Mouse (Mus musculus): ENCODE measurements at regions not wholly inside any gene's neighbourhood (a gene's known extent, or its start where the extent isn't known, plus 50 kb on each side); places are given as distances from the start of the nearest gene placed in this dataset.

GRCm38 (mm10) chr4:45727474-45727873, 71.3 kb upstream of the Aldh1b1 start:
- no peak overlapping the region for H3K27ac ChIP-seq (ENCODE audit: low read depth)
- no peaks in the 10 kb centered on the region for H3K27me3 ChIP-seq (ENCODE audit: insufficient read depth, low read length)
- DNase-seq (no peak), ATAC-seq (ENCODE audit: insufficient read depth) (no peak)
- no peak overlapping the region for H3K9ac ChIP-seq
- no peak overlapping the region for H3K4me3 ChIP-seq (ENCODE audit: low read depth, low read length)
- no peaks in the 10 kb centered on the region for H3K36me3 ChIP-seq (ENCODE audit: insufficient read depth)
- 0 out of 2 replicates have a peak, but pooled peaks cover 7% of the 10 kb centered on the region for H3K4me1 ChIP-seq (ENCODE audit: insufficient read depth)
- H3K4me2 ChIP-seq: no peak overlapping the region
- 52% methylated on average over 9 of the region's 9 CpGs for WGBS
- no peak for TF ChIP-seq CTCF (IDR thresholded peaks at IDR 0.05; ENCODE audit: low read depth)
- H3K9me3 ChIP-seq (ENCODE audit: low read depth, low read length): no peaks in the 10 kb centered on the region

GRCm38 (mm10) chr4:45726783-45727182, 72.0 kb upstream of the Aldh1b1 start:
- no peaks in the 10 kb centered on the region for H3K9me3 ChIP-seq (ENCODE audit: low read depth, low read length)
- no peak for TF ChIP-seq CTCF (IDR thresholded peaks at IDR 0.05; ENCODE audit: low read depth)
- no peak overlapping the region for H3K27ac ChIP-seq (ENCODE audit: low read depth)
- 94% methylated on average over 5 of the region's 5 CpGs for WGBS
- no peak overlapping the region for H3K4me3 ChIP-seq (ENCODE audit: low read depth, low read length)
- H3K36me3 ChIP-seq (ENCODE audit: insufficient read depth): no peaks in the 10 kb centered on the region
- H3K4me2 ChIP-seq: no peak overlapping the region
- ATAC-seq (ENCODE audit: insufficient read depth) (no peak), DNase-seq (no peak)
- no peaks in the 10 kb centered on the region for H3K27me3 ChIP-seq (ENCODE audit: insufficient read depth, low read length)
- H3K4me1 ChIP-seq (ENCODE audit: insufficient read depth): 0 out of 2 replicates have a peak, but pooled peaks cover 7% of the 10 kb centered on the region
- no peak overlapping the region for H3K9ac ChIP-seq

- H3K27ac ChIP-seq (ENCODE audit: low read depth): no peak overlapping the region
- no peak for TF ChIP-seq CTCF (IDR thresholded peaks at IDR 0.05; ENCODE audit: low read depth)
- H3K36me3 ChIP-seq (ENCODE audit: insufficient read depth): no peaks in the 10 kb centered on the region
- WGBS: 38% methylated on average over 16 of the region's 16 CpGs
- no peak overlapping the region for H3K9ac ChIP-seq
- no peak overlapping the region for H3K4me3 ChIP-seq (ENCODE audit: low read depth, low read length)
- no peak overlapping the region for H3K4me2 ChIP-seq
- no peaks in the 10 kb centered on the region for H3K27me3 ChIP-seq (ENCODE audit: insufficient read depth, low read length)
- 0 out of 2 replicates have a peak, but pooled peaks cover 7% of the 10 kb centered on the region for H3K4me1 ChIP-seq (ENCODE audit: insufficient read depth)
- peak; percentile 47; the same call in 1 of the 2 replicates for ATAC-seq (ENCODE audit: insufficient read depth)
- no peaks in the 10 kb centered on the region for H3K9me3 ChIP-seq (ENCODE audit: low read depth, low read length)
- DNase-seq: peak; percentile 71
Observed at GRCm38 (mm10) chr4:45725055-45725910, 73.5 kb upstream of the Aldh1b1 start.

DNA sequence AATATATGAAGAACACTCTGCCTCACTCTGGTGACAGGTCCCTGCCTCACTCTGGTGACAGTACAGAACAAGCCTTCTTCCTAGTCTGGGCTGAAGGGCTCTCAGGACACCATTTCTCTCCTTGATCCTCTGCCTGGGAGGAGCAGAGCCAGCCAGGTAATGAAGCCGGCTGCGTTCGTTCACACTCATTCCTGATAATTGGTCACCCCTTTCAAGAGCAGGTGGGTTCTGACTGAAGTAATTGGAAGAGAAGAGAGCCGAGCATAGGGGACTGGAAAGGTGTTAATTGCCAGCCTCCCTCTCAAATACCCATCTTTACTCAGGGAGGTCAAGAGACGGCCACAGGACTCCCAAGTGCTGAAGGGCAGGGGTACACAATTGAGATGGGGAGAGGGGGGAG, 78.5 kb upstream of the Aldh1b1 start:
- 38% methylated on average over 5 of the region's 5 CpGs for WGBS
- ATAC-seq (ENCODE audit: insufficient read depth): no peak

GRCm38 (mm10) chr4:45719564-45719963, 79.3 kb upstream of the Aldh1b1 start:
- 0 out of 2 replicates have a peak, but pooled peaks cover under 1% of the 10 kb centered on the region for H3K4me1 ChIP-seq (ENCODE audit: insufficient read depth)
- 53% methylated on average over 3 of the region's 3 CpGs for WGBS
- H3K9ac ChIP-seq: no peak overlapping the region
- H3K36me3 ChIP-seq (ENCODE audit: insufficient read depth): no peaks in the 10 kb centered on the region
- no peak for TF ChIP-seq CTCF (IDR thresholded peaks at IDR 0.05; ENCODE audit: low read depth)
- no peaks in the 10 kb centered on the region for H3K27me3 ChIP-seq (ENCODE audit: insufficient read depth, low read length)
- no peak overlapping the region for H3K4me2 ChIP-seq
- no peaks in the 10 kb centered on the region for H3K9me3 ChIP-seq (ENCODE audit: low read depth, low read length)
- DNase-seq (no peak), ATAC-seq (ENCODE audit: insufficient read depth) (no peak)
- no peak overlapping the region for H3K4me3 ChIP-seq (ENCODE audit: low read depth, low read length)
- H3K27ac ChIP-seq (ENCODE audit: low read depth): no peak overlapping the region

More for the DNA sequence above, 78.5 kb upstream of the Aldh1b1 start:
- TF ChIP-seq CTCF (IDR thresholded peaks at IDR 0.05; ENCODE audit: low read depth): no peak
- no peak for DNase-seq
- Histone ChIP-seq H3K4me1 (ENCODE audit: insufficient read depth) (0 out of 2 replicates have a peak, but pooled peaks cover 7% of the 10 kb centered on the region), H3K36me3 (ENCODE audit: insufficient read depth) (no peaks in the 10 kb centered on the region), H3K4me3 (ENCODE audit: low read depth, low read length) (no peak overlapping the region), H3K4me2 (no peak overlapping the region), H3K27me3 (ENCODE audit: insufficient read depth, low read length) (no peaks in the 10 kb centered on the region), H3K9ac (no peak overlapping the region), H3K27ac (ENCODE audit: low read depth) (no peak overlapping the region), H3K9me3 (ENCODE audit: low read depth, low read length) (no peaks in the 10 kb centered on the region)

- ATAC-seq (ENCODE audit: insufficient read depth): no peak
- H3K27ac ChIP-seq (ENCODE audit: low read depth): no peak overlapping the region
- no peak overlapping the region for H3K4me2 ChIP-seq
- no peaks in the 10 kb centered on the region for H3K27me3 ChIP-seq (ENCODE audit: insufficient read depth, low read length)
- no peak for DNase-seq
- no peak for TF ChIP-seq CTCF (IDR thresholded peaks at IDR 0.05; ENCODE audit: low read depth)
- WGBS: 70% methylated on average over 1 of the region's 1 CpGs
- no peaks in the 10 kb centered on the region for H3K4me1 ChIP-seq (ENCODE audit: insufficient read depth)
- no peaks in the 10 kb centered on the region for H3K9me3 ChIP-seq (ENCODE audit: low read depth, low read length)
- H3K36me3 ChIP-seq (ENCODE audit: insufficient read depth): no peaks in the 10 kb centered on the region
- H3K4me3 ChIP-seq (ENCODE audit: low read depth, low read length): no peak overlapping the region
- no peak overlapping the region for H3K9ac ChIP-seq
Observed at GRCm38 (mm10) chr4:45715878-45716277, 82.9 kb upstream of the Aldh1b1 start.

- Histone ChIP-seq H3K27ac (ENCODE audit: low read depth) (no peak overlapping the region), H3K27me3 (ENCODE audit: insufficient read depth, low read length) (no peaks in the 10 kb centered on the region), H3K9me3 (ENCODE audit: low read depth, low read length) (no peaks in the 10 kb centered on the region), H3K9ac (no peak overlapping the region), H3K4me2 (no peak overlapping the region), H3K4me1 (ENCODE audit: insufficient read depth) (no peaks in the 10 kb centered on the region), H3K36me3 (ENCODE audit: insufficient read depth) (no peaks in the 10 kb centered on the region), H3K4me3 (ENCODE audit: low read depth, low read length) (no peak overlapping the region)
- no peak for DNase-seq
- WGBS: 17% methylated on average over 10 of the region's 10 CpGs
- TF ChIP-seq CTCF (IDR thresholded peaks at IDR 0.05; ENCODE audit: low read depth): no peak
- no peak for ATAC-seq (ENCODE audit: insufficient read depth)
Observed at GRCm38 (mm10) chr4:45713837-45714508, 84.8 kb upstream of the Aldh1b1 start.

Measured in lung, embryonic 14.5 days (tissue).